Mouse (Mus musculus): Measurements from ENCODE around the gene Zfp966. TPM values are rescaled to one million over a fixed set of nuclear protein-coding genes. Genes with fewer than 3 reads are reported as not detected.
"Not testable (repeated sequence)": the region's sequence is repeated elsewhere in the genome, so short reads cannot be mapped to it uniquely, and the experiment has no call there.

Zfp966 gene
- polyA plus RNA-seq (2012; rRNA removed) = 0.62 and 1.1 TPM in 2 replicates

DNA sequence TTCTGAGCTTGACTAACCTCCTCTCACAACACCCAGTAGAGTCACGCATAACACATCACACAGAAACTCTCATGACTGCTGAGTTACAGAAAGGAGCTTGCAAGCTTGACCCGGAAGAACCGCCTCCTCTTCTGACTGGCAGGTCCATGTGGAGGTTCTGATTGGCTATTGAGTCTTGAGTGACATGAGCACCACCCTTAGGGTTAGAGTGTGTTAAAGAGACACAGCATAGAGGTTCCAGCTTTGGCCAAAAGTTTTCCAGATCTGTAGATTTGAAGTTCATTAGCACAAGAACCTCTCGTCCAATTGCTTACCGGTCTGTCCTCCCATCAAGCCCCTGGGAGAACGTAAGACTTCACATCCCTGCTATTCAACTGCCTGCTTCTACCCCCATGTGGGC lies at the start of gene Zfp966:
TSS of gene Zfp966 (minus strand) at position 101 of the 400 bp plus-strand sequence.
- DNase-seq (ENCODE audit: low read depth) = not testable (repeated sequence)

DNA sequence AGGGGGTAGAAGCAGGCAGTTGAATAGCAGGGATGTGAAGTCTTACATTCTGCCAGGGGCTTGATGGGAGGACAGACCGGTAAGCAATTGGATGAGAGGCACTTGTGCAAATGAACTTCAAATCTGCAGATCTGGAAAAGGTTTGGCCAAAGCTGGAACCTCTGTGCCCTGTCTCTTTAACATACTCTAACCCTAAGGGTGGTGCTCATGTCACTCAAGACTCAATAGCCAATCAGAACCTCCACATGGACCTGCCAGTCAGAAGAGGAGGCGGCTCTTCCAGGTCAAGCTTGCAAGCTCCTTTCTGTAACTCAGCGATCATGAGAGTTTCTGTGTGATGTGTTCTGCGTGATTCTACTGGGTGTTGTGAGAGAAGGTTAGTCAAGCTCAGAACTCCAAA lies 34.1 kb upstream of the Zfp966 start, which contains the start of gene Gm2026:
TSS of gene Gm2026 (plus strand) at position 301 of the 400 bp plus-strand sequence.
- DNase-seq (ENCODE audit: low read depth) = not testable (repeated sequence)

DNA sequence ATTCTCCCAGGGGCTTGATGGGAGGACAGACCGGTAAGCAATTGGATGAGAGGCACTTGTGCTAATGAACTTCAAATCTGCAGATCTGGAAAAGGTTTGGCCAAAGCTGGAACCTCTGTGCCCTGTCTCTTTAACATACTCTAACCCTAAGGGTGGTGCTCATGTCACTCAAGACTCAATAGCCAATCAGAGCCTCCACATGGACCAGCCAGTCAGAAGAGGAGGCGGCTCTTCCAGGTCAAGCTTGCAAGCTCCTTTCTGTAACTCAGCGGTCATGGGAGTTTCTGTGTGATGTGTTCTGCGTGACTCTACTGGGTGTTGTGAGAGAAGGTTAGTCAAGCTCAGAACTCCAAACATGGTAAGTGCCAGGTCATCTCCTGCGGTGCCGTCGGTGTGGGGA lies 61.9 kb downstream of the Zfp966 start, which contains the start of gene Gm6710:
TSS of gene Gm6710 (plus strand) at position 196 of the 400 bp plus-strand sequence.
- not testable (repeated sequence) for DNase-seq (ENCODE audit: low read depth)

Other genes starting within 250 kb of the Zfp966 start
- 6.3 and 11.7 TPM in 2 replicates for gene Zfp969, start 227.5 kb downstream of the Zfp966 start, polyA plus RNA-seq (2012; rRNA removed)
- not detected in 2 replicates for gene Gm2007, start 189.6 kb downstream of the Zfp966 start, polyA plus RNA-seq (2012; rRNA removed)
- gene Gm14288, start 130.0 kb downstream of the Zfp966 start, polyA plus RNA-seq (2012; rRNA removed) = 2.2 and 2.5 TPM in 2 replicates
- gene Gm6710, start 61.9 kb downstream of the Zfp966 start, polyA plus RNA-seq (2012; rRNA removed) = 2.8 and 4.6 TPM in 2 replicates
- 0.19 TPM in 1 of 2 replicates, not detected in the other for gene Gm2026, start 34.2 kb upstream of the Zfp966 start, polyA plus RNA-seq (2012; rRNA removed)
- 0.24 TPM in 1 of 2 replicates, not detected in the other for gene Gm2004, start 218.7 kb upstream of the Zfp966 start, polyA plus RNA-seq (2012; rRNA removed)